Mouse (Mus musculus) lung, embryonic 14.5 days (tissue): ENCODE measurements at regions not wholly inside any gene's neighbourhood (a gene's known extent, or its start where the extent isn't known, plus 50 kb on each side); places are given as distances from the start of the nearest gene placed in this dataset.

Experiments used
- ATAC-seq: fragments of 200-750 bp; cut with Nextera tagmentation; 2 replicates; pipeline ENCODE4 v1.8.0; 2017; ENCODE audit warnings: mild to moderate bottlenecking, moderate TSS enrichment, moderate library complexity; ENCODE audit not compliant: insufficient read depth
- DNase-seq: peaks from one replicate; pipeline ENCODE4 v3.0.0-alpha.2; 2015
- H3K27ac ChIP-seq: fragments of 300-500 bp; sonication (generic); 2 replicates; pipeline ENCODE4 v1.5.1; 2014; ENCODE audit warnings: low read depth, mild to moderate bottlenecking, moderate library complexity
- H3K27me3 ChIP-seq: fragments of 300-500 bp; sonication (generic); 2 replicates; pipeline ENCODE4 v1.6.1; 2014; ENCODE audit warnings: low read length, control low read depth; ENCODE audit not compliant: insufficient read depth
- H3K36me3 ChIP-seq: fragments of 300-500 bp; sonication (generic); 2 replicates; pipeline ENCODE4 v1.6.1; 2014; ENCODE audit warnings: control low read depth; ENCODE audit not compliant: insufficient read depth
- H3K4me1 ChIP-seq: fragments of 300-500 bp; sonication (generic); 2 replicates; pipeline ENCODE4 v1.6.1; 2014; ENCODE audit warnings: antibody characterized with exemption, control low read depth; ENCODE audit not compliant: insufficient read depth
- H3K4me2 ChIP-seq: fragments of 300-500 bp; sonication (generic); 2 replicates; pipeline ENCODE4 v1.6.1; 2014; ENCODE audit warnings: mild to moderate bottlenecking
- H3K4me3 ChIP-seq: fragments of 300-500 bp; sonication (generic); 2 replicates; pipeline ENCODE4 v1.5.1; 2014; ENCODE audit warnings: low read depth, low read length
- H3K9ac ChIP-seq: fragments of 300-500 bp; sonication (generic); 2 replicates; pipeline ENCODE4 v1.6.1; 2014
- H3K9me3 ChIP-seq: fragments of 300-500 bp; sonication (generic); 2 replicates; pipeline ENCODE4 v1.6.1; 2016; ENCODE audit warnings: low read depth, low read length, control low read depth
- CTCF ChIP-seq: IDR thresholded peaks from 2 replicates; pipeline ENCODE4 v1.5.1; 2016; ENCODE audit warnings: antibody characterized with exemption, low read depth
- WGBS: fragments of 180-500 bp; shearing (Covaris S2); extraction: QIAGEN DNeasy Blood & Tissue Kit; methylation state at CpG from one replicate; pipeline ENCODE4 v1.1.7; 2014; 5-methylcytosine and 5-hydroxymethylcytosine counted together

- WGBS = 58% methylated on average over 4 of the region's 4 CpGs
- no peak overlapping the region for H3K4me3 ChIP-seq
- H3K36me3 ChIP-seq = no peaks in the 10 kb centered on the region
- H3K4me1 ChIP-seq = peaks cover 11% of the 10 kb centered on the region
- H3K27me3 ChIP-seq = no peaks in the 10 kb centered on the region
- no peak overlapping the region for H3K9ac ChIP-seq
- no peak overlapping the region for H3K4me2 ChIP-seq
- no peak for TF ChIP-seq CTCF
- no peaks in the 10 kb centered on the region for H3K9me3 ChIP-seq
- ATAC-seq = no peak
- peak overlapping the region; percentile 44 for H3K27ac ChIP-seq
- peak; percentile 17 for DNase-seq
Observed at GRCm38 (mm10) chr5:96912781-96913180, 84.7 kb upstream of the Bmp2k start.

- Histone ChIP-seq H3K4me3 (no peak overlapping the region), H3K27me3 (no peaks in the 10 kb centered on the region), H3K9me3 (no peaks in the 10 kb centered on the region), H3K4me2 (no peak overlapping the region), H3K36me3 (no peaks in the 10 kb centered on the region), H3K4me1 (peaks cover 13% of the 10 kb centered on the region), H3K9ac (no peak overlapping the region), H3K27ac (peak overlapping the region; percentile 33; the same call in 1 of the 2 replicates)
- ATAC-seq (no peak), DNase-seq (peak; percentile 18)
- 30% methylated on average over 1 of the region's 1 CpGs for WGBS
- no peak for TF ChIP-seq CTCF
Observed at GRCm38 (mm10) chr5:96913711-96914110, 83.8 kb upstream of the Bmp2k start.

- no peak overlapping the region for H3K9ac ChIP-seq
- peaks cover 13% of the 10 kb centered on the region for H3K4me1 ChIP-seq
- no peaks in the 10 kb centered on the region for H3K9me3 ChIP-seq
- no peak for ATAC-seq
- H3K4me2 ChIP-seq = no peak overlapping the region
- no peak overlapping the region for H3K27ac ChIP-seq
- TF ChIP-seq CTCF = no peak
- no peaks in the 10 kb centered on the region for H3K36me3 ChIP-seq
- H3K27me3 ChIP-seq = no peaks in the 10 kb centered on the region
- WGBS = 82% methylated on average over 4 of the region's 4 CpGs
- DNase-seq = no peak
- no peak overlapping the region for H3K4me3 ChIP-seq
Observed at GRCm38 (mm10) chr5:96914696-96915404, 82.6 kb upstream of the Bmp2k start.

- ATAC-seq = no peak
- no peak for DNase-seq
- no peak for TF ChIP-seq CTCF
- no peak overlapping the region for H3K4me2 ChIP-seq
- H3K27me3 ChIP-seq = no peaks in the 10 kb centered on the region
- H3K36me3 ChIP-seq = no peaks in the 10 kb centered on the region
- peaks cover 10% of the 10 kb centered on the region for H3K4me1 ChIP-seq
- H3K9ac ChIP-seq = no peak overlapping the region
- WGBS = 77% methylated on average over 6 of the region's 6 CpGs
- no peak overlapping the region for H3K4me3 ChIP-seq
- H3K27ac ChIP-seq = peak overlapping the region; percentile 19; the same call in 1 of the 2 replicates
- H3K9me3 ChIP-seq = no peaks in the 10 kb centered on the region
Observed at GRCm38 (mm10) chr5:96916897-96917296, 80.6 kb upstream of the Bmp2k start.

GRCm38 (mm10) chr5:96917596-96918258 is 79.8 kb upstream of the Bmp2k start:
- Histone ChIP-seq H3K9ac (no peak overlapping the region), H3K36me3 (no peaks in the 10 kb centered on the region), H3K4me2 (peak overlapping the region; percentile 26), H3K4me1 (peaks cover 10% of the 10 kb centered on the region), H3K4me3 (no peak overlapping the region), H3K9me3 (no peaks in the 10 kb centered on the region), H3K27ac (peak overlapping the region; percentile 51), H3K27me3 (no peaks in the 10 kb centered on the region)
- no peak for TF ChIP-seq CTCF
- peak; percentile 66 for DNase-seq
- peak; percentile 44 for ATAC-seq
- WGBS = 26% methylated on average over 10 of the region's 10 CpGs

- Histone ChIP-seq H3K9ac (no peak overlapping the region), H3K4me3 (no peak overlapping the region), H3K4me1 (peaks cover 10% of the 10 kb centered on the region), H3K9me3 (no peaks in the 10 kb centered on the region), H3K27me3 (no peaks in the 10 kb centered on the region), H3K36me3 (no peaks in the 10 kb centered on the region), H3K27ac (peak overlapping the region; percentile 30; the same call in 1 of the 2 replicates), H3K4me2 (no peak overlapping the region)
- ATAC-seq = no peak
- DNase-seq = no peak
- 59% methylated on average over 6 of the region's 6 CpGs for WGBS
- no peak for TF ChIP-seq CTCF
Observed at GRCm38 (mm10) chr5:96919149-96919548, 78.3 kb upstream of the Bmp2k start.

- DNase-seq (no peak), ATAC-seq (peak; percentile 26; the same call in 1 of the 2 replicates)
- Histone ChIP-seq H3K4me2 (peak overlapping the region; percentile 43), H3K27me3 (no peaks in the 10 kb centered on the region), H3K9me3 (no peaks in the 10 kb centered on the region), H3K27ac (peak overlapping the region; percentile 76; the same call in 1 of the 2 replicates), H3K4me1 (peaks cover 10% of the 10 kb centered on the region), H3K9ac (no peak overlapping the region), H3K36me3 (no peaks in the 10 kb centered on the region), H3K4me3 (no peak overlapping the region)
- WGBS = 65% methylated on average over 6 of the region's 6 CpGs
- TF ChIP-seq CTCF = no peak
Observed at GRCm38 (mm10) chr5:96921037-96921436, 76.5 kb upstream of the Bmp2k start.
